Mouse (Mus musculus) retina, embryonic 14.5 days (tissue): ENCODE data around the gene Hs6st2.

Source experiments
- DNase-seq: peaks from one replicate; pipeline ENCODE4 v3.0.0-alpha.2; 2015; ENCODE audit warnings: low spot score

Gene Hs6st2

DNA sequence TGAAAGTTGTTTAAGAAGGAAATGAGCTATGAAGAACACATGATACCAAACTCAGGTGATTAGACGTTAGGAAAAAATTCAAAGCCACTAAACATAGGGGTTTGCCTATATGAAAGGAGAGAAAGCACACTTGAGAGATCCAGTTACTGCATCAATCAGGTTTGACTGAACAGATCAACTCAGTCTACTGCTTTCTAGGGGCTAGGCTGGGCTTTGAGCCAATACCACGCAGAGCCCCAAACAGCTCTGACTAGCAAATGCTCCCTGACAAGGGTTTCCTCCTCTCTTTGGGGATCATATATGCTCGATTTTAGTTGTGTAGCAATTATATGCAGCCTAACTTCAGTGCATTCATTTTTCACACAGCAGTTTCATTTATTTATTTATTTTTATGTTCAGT lies 96.2 kb downstream of the Hs6st2 start:
- DNase-seq: no peak

DNA sequence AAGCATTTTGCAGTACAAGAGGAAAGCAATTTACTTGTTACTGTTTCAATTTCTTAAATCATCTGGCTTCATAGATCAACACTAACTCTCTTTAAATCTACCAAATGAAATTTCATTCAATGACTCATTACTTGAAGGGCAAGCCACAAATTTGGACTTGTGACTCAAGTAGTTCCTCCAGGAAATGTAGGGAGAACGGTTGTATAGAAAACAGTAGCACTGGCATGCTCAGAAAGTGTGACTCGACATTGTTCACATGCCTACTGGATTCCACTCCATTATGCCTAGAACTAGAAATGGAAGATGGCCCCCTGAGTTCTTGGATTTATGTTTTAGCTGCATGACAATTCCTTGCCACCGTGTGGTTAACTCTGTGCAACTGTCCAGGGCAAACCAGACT lies 100.0 kb downstream of the Hs6st2 start:
- DNase-seq: no peak

DNA sequence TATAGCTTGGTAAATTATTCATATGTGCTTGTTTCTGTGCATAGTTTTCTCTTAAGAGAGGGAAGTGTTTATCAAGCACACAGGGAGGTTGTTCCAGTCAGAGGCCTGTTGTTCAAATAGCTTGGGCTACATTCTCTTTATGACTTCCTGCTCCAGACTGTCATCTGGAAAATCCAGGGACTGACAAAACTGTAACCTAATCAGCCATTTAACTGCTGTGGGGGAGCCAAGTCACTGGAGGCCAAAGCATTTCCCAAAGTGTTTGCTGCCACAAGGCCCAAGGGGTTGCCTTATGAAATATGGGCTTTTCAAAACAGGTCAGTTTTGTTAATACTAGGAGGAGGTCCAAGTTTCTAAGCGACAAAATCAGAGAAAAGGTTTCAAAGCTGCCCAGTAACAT lies 119.8 kb downstream of the Hs6st2 start:
- no peak for DNase-seq

DNA sequence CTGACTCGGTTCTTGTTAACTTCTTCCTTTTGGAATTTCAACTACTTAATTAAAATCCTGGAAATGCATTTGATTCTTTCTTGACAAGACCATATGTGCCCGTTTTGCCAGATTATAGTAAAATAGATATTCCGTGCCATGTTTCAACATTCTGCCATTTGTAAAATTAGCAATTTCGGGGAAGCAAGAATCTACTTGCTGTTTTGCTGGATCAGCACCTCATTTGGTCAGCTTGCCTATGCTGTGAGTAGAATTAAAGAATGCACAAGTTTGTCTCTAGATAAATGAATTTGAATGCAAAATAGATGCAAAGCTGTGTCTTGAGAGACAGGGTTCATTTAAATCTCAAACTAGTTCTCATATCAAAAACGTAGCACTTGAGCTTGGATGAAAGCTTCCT lies 142.0 kb downstream of the Hs6st2 start:
- DNase-seq: no peak

DNA sequence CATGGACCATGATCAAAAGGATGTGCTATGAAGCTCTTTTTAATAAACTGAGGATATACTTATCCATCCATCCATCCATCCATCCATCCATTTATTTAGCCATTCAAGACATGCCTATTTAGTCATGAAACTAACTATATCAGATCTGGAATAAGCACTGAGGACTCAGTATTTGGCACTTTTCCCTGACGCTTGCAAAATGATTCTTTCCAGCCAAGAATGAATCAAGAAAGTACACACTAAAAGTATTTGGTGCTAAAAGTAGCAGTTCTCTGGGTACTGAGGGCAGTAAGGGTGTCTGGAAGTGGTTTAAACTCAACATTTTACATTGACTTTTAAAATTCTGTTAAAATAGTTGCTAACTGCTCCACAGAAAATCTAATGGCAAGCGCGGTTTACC lies 144.6 kb downstream of the Hs6st2 start:
- no peak for DNase-seq

DNA sequence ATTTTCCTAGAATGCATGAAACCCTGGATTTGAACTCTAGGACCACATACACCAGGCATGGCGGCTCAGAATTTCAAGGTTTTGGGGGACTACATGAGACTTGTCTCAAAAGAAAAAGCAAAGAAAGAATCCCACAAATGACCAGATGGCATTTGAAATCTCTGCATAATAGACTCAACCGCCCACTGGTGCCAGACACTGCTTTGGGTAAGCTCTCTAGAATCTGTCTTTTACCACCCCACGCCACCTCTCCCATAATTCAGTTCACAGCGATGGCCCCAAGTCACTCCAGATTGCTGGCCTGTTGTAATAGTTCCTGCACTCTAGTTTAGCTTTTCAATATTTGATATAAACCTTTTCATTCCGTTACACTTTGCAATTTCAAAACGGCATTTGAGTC lies 146.4 kb downstream of the Hs6st2 start:
- no peak for DNase-seq

DNA sequence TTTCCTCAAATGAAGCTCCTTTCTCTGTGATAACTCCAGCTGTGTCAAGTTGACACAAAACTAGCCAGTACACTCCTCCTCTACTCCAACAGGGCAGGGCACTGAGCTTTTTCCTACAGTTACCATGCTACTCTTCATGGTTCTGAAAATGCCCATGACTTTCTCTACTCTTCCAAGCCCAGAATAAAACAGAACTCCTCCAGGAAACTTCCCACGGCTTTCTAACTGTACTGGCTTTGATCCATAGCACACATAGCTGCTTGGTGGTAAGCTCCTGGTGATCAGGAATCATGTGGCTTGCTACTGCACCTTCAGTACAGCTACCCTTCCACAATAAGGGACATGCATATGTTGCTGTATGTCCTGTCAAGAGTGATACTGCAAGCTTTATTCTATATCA lies 150.5 kb downstream of the Hs6st2 start:
- no peak for DNase-seq

DNA sequence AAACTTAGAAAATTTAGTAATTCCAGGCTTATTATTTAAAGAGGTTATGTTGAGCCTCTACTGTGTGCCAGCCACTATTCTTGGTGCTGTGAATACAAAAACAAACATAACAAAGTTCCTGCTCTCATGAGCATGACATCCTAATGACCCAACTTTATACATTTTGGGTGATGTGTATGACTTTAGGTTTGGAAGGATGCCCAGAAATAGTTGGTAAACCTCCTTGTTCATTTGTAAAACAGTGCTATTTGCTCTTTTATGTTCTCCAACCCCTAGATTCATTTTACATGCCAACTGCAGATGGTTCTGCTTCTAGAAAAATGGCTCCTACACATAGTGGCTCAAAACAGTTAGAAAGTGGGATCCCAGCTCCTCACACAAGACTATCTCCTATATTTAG lies 153.1 kb downstream of the Hs6st2 start:
- DNase-seq: no peak

DNA sequence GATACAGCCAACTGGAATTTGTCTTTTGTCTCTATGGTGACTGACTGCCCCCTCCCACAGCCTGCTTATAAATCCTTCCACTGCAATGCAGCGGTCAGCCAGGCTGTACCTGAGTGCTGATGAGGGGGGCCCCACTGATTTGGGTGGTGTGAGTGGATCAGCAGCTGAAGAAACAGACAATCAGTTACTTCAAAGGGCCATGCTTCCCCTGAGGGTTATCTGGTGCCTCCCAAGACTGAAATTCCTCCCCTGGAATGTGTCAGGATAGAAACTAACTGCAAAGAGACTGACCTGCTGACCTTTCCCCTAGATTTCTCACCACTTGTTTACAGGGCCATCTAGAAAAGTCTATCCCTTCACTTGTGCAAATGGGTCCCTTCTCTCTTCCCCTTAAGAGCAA lies 166.8 kb downstream of the Hs6st2 start:
- peak; percentile 1 for DNase-seq

DNA sequence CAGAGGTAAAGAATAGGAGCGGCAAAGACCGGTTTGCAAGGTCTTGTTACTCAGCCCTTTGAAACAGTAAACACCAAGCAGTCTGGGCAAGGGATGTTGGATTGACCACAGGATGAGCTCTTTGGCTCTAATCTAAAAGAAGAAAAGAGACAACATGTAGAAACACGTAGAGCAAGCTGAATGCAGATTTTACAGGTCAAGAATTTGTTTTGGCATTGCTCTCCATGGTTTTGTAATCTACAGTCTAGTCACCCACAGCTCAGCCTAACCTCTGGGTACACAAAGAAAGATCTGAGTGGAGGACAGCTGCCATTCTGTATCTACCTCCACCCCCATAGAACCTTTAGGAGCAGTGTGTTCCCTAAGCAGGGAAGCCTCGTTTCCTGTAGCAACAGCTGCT lies 175.1 kb downstream of the Hs6st2 start:
- no peak for DNase-seq

DNA sequence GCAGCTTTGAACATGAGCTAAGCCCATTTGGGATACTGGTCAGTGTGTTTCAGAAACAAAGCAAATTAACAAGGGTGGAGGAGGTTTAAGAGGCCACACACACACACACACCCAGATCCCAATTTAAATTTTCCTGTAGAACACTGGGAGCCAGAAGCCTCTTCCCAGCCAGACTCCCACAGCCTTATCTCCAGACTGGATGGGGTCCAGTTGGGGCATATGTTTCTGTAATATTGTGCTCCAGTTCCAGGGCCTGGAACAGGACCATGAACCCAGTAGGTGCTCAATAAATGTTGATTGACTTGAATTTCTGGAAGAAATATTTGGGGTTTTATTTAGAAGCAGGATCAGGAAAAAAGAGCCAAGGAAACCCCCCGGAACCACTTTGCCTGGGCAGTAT lies 176.0 kb downstream of the Hs6st2 start:
- no peak for DNase-seq

DNA sequence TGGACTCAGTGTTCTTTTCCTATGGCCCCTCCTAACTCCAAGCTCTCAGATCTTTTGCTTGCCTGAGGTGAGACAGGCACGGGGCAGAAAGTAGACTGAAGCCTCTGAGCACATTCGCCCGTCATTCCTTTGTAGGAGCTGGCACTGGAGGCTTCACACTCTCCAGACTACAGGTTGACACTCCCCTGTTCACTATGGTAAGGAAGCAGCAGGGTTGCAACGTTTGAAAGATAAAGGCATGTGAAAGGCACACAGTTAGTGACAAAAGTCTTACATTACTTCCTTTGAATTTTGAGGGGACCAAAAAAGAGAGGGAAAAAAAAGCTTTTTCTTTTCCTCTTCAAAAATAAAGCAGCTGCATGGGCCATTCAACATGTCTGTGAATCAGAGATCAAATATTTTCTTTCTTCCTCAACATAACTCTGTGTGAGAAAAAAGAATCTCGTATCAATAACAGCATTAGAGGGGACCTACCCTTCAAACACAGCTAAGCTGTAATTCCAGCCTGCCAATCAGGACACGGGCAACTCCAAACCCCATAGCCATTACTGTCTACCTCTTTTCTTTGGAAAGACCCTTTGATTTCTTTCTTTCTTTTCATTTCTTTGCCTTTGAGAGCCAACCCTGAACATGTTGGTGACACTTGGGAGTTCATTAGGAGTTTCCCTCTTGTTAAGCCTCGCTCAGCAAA lies 177.7 kb downstream of the Hs6st2 start:
- no peak for DNase-seq

DNA sequence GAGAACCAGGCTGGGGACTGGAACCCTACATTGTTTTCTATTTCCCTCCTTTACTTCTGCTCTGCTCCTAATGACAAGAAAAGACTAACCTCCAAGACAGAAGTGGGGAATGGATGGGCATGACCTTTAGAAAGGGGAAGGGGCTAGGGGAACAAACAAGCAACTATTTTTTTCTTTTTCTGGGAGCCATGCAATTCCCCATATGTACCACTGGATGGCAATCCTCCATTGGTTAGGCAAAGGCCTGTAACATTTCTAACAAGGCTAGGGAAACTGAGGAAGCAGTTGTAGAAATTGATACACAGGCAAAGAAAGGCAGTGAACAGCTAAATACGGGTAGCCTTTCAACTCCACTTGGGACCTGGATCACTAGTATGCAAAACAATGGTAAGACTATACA lies 183.8 kb downstream of the Hs6st2 start:
- DNase-seq: peak; percentile 38

DNA sequence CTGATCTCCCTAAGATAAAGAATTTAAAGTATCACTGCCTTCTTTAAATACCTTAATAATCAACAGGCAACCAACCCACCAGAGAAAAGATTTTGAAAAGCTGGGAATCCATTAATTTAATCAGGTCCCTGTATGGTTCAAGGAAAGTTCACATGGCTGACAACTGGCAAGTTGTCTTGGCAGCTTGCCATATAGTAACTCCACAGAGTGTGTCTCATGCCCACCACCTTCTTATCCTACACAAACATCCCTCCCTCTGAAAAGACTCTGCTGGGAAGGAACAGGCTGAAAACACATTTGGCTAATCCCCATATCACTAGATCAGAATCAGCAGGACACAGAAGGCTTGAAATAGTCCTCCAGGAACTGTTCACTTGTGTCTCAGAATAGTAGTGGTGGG lies 193.3 kb downstream of the Hs6st2 start:
- peak; percentile 15 for DNase-seq

DNA sequence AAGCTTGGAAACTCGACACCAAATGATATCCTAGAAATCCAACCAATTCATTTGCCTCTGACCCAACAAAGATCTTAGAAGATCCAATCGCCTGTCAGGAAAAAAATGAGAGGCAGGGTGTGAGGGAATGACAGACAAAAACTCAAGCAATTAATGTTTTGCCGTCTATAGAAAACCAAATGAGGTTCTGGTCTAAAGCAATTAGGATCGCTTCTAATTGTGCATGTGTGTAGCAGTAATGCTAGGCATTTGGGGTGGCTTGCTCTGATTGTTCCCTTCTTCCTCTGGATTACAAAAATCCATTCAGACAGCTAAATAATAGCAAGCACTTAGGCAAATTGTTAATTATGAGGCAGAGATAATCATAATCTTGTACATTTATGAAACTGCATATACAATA lies 212.2 kb downstream of the Hs6st2 start:
- peak; percentile 62 for DNase-seq

DNA sequence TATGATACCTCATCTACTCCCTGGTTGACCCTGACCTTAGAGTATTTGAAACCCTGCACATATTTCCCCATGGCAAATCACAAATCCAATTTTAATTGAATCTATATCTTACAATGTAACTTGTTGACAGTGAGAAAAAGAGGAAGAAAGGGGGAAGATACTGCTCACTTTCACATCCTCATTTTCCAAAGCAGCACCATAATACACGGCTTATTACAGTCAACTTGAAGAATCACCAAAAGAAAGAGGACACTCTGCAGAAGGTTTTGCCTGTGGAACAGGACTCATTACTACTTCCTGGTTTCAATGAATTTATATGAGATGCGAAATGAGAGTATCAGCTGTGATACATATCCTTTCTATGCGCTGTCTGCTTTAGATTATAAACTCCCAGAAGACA lies 220.2 kb downstream of the Hs6st2 start:
- no peak for DNase-seq

DNA sequence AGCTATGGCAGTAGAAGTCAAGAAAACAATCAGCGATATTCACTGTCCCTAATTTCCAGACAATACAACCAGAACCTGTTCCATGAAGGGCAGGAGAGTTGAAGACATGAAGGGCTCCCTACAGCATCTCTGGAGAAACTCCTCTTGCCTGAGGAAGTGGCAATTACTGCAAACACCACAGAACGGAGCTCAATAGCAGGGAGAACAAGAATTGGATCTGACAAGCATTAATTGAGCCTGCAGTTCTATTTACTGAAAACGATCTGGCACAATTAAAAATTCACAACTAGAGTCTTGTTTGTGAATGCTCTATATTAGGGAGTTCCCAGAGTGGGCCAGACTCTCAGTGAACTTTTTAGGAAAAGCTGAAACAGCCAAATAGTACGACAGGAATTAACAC lies 238.3 kb downstream of the Hs6st2 start:
- DNase-seq: peak; percentile 19

DNA sequence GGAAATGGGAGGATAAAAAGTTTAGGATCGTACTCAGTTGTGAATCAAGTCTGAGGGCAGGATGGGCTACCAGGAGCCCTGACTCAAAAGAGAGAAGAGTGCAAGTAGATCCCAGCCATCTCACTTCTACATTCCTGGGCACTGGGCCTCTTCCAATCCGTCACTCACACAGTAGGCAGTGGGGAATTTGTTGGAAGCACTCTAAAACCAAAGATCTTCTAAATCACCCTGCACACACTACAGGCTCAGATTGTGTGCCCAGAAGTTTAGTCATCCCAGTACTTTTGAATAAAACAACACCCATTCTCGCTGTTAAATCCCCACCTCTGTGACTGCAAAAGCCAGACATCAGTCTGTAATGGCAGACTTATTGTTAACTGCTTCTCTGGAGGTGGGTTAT lies 249.9 kb downstream of the Hs6st2 start:
- no peak for DNase-seq

DNA sequence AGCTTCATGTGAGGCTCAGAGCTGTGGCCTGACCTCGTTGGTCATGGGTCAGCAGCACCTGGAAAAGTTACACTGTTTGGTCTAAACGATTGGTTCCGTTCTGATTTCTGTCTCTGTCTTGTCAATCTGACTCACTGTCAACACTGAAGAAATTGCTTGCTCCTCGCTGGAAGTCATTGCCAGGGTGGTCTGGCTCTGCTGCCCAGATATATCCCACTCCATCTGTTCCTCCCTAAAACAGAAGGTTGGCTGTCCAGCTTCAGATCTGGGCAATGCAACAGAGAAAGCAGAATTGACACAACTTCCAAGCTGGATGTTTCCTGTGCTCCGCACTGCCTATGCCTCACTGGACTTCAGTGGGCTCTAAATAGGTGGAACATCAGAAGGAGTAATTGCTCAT lies 256.6 kb downstream of the Hs6st2 start:
- DNase-seq: no peak

DNA sequence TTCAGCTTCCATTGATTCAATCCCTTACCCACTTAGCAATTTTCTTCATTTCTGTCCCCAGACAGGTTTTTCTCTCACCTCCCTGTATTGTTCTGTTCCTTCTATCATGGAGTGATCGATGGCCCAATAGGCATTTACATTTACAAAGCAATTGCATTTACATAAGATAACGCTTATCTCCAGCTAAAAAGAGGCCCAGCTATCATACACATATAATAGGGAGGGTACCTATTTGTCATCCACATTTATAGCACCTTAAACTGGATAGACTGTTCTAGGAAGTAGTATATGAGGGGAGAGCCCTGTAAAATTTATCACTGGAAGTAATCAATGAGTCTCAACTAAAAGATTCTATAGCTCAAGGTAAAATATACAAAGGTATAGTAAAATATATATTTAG lies 271.4 kb downstream of the Hs6st2 start:
- no peak for DNase-seq

DNA sequence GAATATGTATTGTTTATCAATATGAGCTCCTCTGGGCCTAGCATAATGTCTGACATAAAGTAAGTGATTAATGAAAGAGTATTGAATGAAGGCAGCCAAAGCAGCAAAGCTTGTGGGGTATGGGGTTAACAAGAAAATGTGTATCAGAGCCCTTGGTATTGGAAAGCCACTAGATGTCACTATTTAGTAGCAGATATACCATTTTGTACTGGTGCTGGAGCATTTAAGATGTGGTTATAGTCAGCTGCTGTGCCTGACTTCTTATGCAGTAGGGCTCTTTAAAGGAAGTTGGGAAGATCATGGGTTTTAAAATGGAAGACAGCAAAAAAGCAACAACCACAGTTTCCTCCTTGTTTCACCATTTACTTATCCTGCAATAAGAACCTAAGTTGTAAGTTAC lies 284.2 kb downstream of the Hs6st2 start:
- peak; percentile 68 for DNase-seq

DNA sequence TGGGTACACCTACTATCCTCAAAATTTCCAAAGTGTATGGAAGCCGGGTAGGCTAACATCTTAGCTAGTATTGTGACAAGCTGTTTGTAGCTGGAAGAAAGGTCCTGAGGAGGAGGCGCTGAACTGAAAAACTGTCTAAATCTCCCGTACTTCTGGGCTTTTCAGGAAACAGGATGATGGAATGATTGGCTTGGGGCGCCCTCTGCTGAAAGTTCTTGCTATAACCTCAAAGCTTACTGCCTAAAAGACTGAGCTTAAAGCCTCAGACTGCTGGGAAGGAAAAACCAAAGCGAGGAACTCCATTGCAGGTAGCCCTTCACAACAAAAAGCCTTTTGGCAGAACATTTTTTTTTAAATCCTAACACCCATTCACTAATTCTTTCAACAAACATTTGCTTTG lies 307.0 kb downstream of the Hs6st2 start:
- peak; percentile 86 for DNase-seq

DNA sequence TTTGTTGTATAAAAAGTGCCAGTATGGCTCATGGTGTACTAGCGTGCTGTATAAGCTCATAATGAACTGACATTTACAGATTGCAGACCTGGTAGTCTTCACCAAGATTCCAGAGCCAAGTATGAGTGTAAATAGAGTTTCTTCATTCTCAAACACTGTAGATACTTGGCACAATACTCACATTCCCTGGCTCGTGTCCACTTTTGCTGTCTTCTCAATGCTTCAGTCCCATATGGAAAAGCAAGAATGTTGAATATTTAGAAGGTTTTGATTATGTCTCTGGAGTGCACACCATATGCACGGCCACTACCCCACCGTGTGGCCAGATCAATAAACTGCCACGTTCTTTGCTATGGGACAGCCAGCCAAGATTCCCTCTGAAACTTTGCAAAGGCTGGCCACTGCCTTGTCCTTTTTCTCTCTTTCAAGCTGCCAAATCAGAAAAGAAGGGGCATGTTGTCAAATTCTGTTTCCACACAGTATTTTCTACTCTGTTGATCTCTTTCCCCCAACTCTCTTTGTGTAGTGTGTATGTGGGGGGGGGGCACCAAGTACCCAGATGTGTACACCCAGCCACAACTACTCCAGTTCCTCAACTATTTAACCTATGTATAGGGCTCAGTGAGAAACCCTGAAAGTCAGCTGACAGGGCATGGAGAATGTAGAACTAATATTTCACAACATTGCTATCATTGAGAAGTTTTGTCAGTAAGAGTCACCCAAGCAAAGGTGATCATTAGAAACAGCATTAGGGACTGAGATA lies 309.0 kb downstream of the Hs6st2 start:
- peak; percentile 43 for DNase-seq

DNA sequence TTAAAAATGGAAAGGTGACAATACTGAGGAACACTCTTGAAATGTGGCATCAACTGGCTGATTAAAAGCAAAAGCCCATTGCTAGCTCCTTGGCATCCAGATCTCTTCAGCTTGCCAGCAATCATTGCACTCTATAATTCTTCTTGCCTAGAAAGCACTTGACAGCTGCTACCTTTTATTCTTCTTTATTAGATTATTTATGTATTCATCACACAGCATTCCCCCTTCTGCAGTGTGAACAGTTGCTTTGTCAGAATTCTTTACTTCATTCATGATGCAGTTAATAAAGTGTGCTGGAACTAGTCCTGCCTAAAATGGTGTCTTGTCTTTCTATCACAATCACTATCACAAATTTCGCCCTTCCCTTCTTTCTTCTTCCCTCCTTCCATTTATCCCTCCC lies 332.0 kb downstream of the Hs6st2 start:
- DNase-seq: no peak
